Mouse (Mus musculus) layer of hippocampus, adult 9-11 months (tissue): ENCODE results near the gene Traf3.

ENCODE experiments used
- DNase-seq: peaks from one replicate; pipeline ENCODE4 v3.0.0; 2022

Traf3 gene

DNA sequence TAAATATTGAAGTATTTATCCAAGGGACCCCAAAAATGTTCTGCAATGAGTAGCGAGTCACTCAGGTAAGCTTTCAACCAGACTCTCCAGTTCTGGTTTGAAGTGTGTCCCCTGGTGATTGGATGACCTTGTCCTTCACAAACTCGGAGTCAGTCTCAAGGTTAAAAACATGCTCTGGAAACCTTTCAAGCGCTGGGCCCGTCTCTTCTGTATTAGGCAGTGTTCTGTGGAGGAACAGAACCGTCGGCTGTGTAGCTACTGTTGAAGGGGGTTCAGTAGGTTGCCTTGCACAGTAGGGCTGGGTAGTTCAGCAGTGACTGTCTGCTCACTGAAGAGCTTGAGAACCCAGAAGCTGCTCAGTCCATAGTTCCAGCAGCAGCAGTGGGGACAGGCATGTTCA, 11.5 kb upstream of the Traf3 start:
- no peak for DNase-seq

DNA sequence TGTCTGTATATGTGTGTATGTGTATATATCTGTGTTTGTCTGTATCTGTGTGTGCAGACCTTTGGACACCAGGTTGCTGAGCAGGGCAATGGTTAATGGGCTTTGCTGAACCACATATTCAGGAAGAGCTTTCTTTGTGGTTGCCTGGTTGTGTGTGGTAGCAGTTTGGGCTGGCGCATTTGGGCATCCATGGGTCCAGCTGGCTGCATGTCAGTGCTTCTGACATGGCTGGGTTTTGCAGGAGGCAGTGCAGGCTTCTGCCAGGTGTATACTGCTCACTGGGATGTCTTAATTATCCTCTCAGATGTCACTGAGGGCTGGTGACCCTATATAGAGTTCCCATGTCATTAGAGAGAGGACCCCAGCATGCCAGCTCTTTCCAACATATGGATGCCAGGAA, 10.4 kb upstream of the Traf3 start:
- no peak for DNase-seq

- DNase-seq: no peak
Measured at GRCm38 (mm10) chr12:111159659-111160428, 6.3 kb upstream of the Traf3 start.

DNA sequence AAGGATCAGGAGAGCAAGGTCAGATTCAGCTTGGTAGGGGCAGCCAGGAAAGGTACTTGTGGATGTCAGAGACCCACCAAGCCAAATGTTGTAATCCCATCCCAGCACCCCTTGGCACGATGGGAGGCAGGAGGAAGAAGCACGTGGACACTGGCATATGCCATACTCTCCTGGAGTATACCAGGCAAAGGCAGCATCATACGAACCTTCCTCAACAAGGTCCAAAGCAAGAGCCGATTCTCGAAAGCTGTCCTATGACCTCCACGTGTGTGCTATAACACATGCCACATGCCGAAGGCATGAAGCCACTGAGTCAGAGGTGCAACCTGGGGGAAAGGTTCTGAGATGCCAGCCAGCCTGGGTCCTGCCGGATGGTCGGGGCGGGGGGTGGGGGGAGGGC, 5.3 kb upstream of the Traf3 start:
- DNase-seq: no peak

DNA sequence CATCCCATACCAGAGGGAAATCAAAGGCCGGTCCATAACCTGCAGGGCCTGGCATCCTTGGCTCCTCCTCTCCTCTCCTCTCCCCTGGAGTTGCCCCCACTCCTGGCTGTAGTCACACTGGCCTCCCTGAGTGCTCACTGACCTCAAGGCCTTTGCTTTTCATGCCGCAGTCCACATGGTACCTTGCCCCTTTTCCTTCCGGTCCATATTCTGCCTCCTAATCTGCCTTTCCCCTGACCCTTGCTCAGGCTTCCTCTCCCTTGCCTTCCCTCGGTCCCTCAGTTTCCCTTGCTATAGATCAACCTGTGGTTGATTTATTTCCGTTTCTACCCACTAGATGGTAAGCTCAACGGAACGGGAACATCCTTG, 4.2 kb upstream of the Traf3 start:
- no peak for DNase-seq

DNA sequence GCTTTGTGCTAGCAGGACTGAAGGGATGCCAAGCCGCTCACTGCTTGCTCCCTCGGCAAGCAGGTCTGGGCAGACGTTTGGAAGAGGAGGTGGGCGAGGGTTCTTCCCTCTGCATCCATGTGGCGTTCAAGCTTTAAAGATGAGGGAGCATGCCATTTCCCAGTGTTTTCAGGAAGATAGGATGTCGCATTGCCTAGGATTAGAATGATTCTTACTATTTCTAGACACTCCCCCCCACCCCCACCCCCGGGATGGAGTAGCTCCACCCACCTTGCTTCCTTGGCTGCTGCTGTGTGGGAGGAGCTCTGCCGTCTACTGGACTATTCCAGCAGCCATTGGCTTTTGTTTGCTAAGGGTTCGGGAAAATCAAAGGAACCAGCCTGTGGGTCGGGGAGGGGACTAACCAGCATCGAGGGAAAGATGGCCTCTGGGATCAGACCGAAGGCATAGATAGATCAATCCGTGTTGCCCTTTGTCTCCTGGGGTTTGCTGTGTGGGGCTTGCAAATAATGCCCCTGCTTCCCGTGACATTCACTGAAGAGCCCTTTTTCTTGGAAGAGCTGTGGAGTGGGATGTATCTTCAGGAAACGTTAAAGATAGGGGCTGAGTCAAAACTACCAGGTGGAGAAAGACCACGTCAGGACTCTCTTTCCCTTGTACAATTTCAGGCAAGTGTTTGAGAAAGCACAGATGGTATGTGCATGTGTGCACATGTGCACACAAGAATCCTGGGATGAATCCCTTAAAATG, 3.7 kb upstream of the Traf3 start:
- DNase-seq: peak; percentile 59

DNA sequence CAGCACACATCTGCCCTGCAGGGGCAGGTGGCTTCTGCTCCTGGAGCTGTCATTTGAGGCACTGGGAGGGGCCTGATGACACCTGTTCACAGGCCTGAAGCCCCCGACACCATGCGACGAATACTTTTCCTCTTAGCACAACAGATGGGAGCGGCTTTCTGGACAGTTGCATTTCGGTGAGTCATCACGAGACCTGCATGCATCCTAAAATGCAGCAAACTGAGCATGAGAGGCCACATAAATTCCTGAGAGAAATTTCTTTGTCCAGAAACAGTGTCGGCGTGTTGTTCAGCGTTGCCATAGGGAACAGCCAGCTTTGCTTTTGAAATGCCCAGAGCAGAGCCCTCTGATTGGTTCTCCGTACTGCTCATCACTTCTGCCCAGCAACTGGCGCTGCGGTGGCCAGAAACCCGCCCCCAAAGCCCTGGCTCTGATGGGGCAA, 1.8 kb upstream of the Traf3 start:
- DNase-seq: peak; percentile 94

GRCm38 (mm10) chr12:111165146-111165812, 891 bp upstream of the Traf3 start:
- DNase-seq: no peak

DNA sequence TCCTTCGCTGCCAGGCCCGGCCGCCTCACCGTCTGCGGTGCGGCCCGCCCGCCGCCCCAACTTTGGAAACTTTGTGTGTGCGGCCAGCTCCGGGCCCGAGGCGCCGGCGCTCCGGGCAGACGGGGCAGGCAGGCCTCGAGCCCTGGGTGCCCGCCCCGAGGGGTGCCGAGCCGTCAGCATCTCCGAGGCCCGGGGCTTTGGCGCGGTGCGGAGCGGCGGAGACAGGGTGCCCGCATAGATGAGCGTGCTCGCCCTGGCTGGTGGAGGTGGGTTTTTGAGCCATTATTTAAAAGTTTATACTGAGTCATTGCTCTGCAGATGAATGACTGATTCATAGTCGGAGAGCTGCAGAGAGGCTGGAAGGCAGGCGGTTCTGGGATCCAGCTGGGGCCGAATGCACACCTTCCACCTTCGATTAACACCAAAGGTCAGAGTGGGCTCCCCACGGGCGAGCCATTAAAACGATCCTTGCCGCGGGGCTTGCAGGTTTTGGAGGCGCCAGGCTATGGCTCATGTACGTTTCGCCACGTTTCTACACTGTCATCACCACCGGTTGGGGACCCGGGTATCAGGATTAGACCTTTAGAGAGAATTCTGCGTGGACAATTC, 615 bp downstream of the Traf3 start:
- DNase-seq: no peak

DNA sequence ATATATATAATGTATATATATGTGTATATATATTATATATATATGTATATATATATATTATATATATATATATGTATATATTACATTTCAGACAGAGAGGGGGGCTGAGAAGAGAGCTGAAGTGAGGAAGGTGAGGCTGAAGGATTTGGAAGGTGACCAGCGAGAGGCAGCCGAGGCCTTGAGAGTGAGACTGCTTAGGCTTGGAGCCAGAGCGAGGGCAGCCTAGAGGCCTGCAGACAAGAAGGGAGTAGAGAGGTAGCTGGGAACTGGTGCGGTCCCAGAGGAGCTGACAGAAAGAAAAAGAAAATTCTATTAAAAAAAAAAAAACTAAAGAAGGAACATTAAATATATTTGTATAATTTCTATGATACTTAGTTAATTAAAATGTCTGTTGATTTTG, 2.7 kb downstream of the Traf3 start:
- DNase-seq: no peak

DNA sequence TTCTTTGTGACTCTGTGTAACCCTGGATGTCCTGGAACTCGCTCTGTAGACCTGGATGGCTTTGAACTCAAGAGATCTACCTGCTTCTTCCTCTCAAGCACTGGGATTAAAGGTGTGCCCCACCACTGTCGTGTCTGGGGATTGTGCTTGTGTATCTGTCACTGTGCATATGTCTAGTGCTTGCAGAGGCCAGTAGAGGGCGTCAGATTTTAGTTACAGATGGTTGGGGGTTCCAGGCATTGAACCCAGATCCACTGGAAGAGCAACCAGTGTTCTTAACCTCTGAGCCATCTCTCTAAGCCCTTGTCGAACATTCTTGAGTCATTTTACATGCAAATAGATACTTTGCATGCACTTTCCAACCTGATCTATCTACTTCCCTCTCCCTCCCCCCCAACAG, 12.6 kb downstream of the Traf3 start:
- DNase-seq: no peak

- no peak for DNase-seq
Measured at GRCm38 (mm10) chr12:111181848-111182247, 15.7 kb downstream of the Traf3 start.

- no peak for DNase-seq
Measured at GRCm38 (mm10) chr12:111182378-111182777, 16.2 kb downstream of the Traf3 start.

DNA sequence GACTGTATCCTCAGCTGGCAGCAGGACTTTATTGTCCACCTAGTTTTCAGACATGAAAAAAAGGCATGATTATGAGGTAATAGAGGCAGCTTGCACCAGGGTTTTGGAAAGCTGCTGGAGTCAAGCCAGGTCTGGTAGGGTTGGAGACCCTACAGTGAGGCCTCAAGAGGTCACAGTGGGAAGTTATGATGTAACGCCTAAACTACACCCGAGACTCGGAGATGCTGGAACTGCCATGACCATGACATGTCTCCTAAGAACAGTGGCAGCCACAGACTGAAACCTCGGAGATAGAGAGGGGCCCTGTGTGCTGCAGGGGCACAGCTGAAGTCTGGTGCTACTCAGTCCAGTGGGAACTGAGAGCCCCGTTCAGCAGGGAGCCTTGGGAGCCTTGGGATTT, 18.3 kb downstream of the Traf3 start, which contains the start of gene 4930595D18Rik:
4930595D18Rik (minus strand) TSS at position 16 of the 400 bp plus-strand sequence.
- no peak for DNase-seq

GRCm38 (mm10) chr12:111186986-111187385, 20.8 kb downstream of the Traf3 start:
- no peak for DNase-seq

GRCm38 (mm10) chr12:111188295-111188694, 22.1 kb downstream of the Traf3 start:
- no peak for DNase-seq

- DNase-seq: no peak
Measured at GRCm38 (mm10) chr12:111190355-111190754, 24.2 kb downstream of the Traf3 start.

GRCm38 (mm10) chr12:111190891-111191290, 24.7 kb downstream of the Traf3 start:
- DNase-seq: no peak

DNA sequence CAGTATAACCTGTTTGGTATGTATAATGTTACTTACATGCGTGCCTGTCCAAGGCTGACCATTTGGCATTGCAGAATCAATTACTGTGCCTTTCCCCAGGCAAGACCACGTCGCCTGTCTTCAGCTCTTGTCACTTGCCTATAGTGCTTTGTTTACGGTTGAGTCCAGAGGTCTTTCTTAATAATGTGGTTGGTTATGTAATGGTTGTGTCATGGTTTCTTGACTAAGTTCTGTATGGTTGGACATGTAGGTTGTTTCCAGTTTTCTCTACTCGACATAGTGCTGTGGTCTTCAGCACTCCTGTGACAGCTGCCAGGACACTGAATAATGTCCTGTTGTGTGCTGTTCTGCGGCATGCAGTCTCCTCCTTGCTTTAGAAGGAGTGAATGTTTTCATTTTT, 26.6 kb downstream of the Traf3 start:
- DNase-seq: no peak

- DNase-seq: no peak
Measured at GRCm38 (mm10) chr12:111193331-111193730, 27.2 kb downstream of the Traf3 start.

DNA sequence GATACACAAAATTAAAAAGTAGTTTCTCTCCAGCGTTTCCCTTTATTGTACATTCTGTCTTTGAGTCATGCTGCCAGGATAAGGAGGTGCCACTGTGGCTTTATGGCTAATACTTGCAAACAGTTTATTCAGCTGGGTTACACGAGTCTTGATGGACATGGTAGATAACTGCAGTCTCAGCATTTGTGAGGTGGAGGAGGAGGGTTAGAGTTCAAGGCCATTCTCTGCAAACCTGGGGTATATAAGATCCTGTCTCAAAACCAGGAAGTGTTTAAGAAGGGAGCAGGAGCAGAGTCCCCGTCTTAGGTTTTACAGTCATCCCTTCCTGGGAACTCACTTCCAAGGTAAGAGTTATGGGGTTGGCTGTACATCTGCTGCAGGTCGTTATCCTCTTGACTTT, 30.4 kb downstream of the Traf3 start:
- DNase-seq: no peak

GRCm38 (mm10) chr12:111203076-111203475, 36.9 kb downstream of the Traf3 start:
- no peak for DNase-seq

DNA sequence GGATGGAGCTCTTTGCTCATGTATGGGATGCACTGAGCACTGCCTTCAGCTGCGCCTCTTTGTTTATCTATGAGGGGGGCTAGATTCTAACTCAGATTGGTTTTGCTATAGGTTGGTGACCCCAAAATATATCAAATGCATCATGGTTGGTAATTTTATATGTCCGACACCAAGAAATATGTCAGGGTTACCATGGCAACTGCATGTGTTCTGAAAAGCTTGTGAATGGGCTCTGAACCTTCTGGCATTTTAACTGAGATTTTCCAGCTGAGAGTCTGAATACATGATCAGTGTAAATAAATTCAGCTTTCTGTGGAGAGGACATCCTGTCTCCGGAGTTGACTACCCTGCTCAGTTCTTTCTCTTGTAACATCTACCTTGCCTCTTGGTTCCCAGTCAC, 37.8 kb downstream of the Traf3 start:
- peak; percentile 26 for DNase-seq
